Mouse (Mus musculus) neutrophil, adult 83 days (primary cell): ENCODE data around the gene Tmem151a. TPM values are rescaled to one million over a fixed set of nuclear protein-coding genes. Genes with fewer than 3 reads are reported as not detected.

ENCODE experiments used
- total RNA-seq, 2 experiments: library from RNA; stranded (reverse); gene quantifications; one replicate each; pipeline ENCODE4 v1.2.4; 2023

Gene Tmem151a
- under 1 TPM in 1 of 2 experiments, not detected in 1; 0.15 TPM for total RNA-seq

DNA sequence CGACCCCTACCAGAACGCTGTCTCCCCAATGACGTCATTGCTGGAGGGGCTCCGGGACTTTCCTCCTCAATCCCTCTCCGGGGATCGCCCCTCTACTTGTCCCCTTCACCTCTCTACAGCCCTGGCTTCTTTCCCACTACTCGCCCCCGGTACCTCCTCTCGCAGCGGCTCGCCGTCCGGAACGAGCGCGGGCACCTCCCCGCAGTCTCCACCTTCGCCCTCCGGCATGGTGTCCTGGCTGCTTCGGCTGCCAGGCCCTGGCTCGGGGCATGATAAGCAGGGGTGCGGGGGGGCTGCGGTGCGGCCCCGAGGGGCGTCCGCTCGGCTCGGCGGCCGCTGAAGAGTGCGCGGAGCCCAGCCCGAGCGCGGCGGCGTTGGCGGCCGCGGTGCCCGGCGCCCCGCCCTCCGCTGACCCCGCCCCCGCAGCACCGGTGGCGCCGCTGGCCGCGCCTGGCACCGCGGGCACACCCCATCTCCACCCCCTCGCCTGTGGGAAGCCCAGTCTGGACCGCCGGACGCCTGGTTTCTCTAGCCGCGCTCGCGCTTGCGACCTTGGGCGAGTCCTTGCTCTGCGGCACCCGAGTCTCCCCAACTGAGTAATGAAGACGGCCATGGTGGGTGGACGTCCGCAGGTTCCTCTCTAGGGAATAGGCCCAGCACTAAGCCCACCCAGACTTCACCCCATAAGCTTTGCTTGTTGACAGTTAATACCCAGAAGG, at the start of gene Tmem151a:
Gene Tmem151a (minus strand): TSS at position 387 of the 719 bp plus-strand sequence.

DNA sequence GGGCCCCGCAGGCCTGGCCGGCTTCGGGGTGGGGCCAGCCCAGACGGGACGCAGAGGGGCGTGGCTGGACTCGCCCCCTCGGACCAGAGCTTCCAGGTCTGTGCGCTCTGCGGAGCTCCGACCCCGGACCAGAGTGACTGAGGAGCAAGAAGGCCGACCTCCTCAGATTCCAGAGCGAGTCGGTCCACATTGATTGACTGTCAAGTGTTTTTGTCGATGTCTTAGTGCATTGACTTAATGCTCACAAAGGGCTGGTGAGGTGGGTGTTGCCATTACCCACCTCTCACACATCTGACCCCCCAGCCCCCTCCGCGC, 33.0 kb upstream of the Tmem151a start, which contains the start of gene Klc2:
Gene Klc2 (minus strand): TSS at position 177 of the 315 bp plus-strand sequence.

DNA sequence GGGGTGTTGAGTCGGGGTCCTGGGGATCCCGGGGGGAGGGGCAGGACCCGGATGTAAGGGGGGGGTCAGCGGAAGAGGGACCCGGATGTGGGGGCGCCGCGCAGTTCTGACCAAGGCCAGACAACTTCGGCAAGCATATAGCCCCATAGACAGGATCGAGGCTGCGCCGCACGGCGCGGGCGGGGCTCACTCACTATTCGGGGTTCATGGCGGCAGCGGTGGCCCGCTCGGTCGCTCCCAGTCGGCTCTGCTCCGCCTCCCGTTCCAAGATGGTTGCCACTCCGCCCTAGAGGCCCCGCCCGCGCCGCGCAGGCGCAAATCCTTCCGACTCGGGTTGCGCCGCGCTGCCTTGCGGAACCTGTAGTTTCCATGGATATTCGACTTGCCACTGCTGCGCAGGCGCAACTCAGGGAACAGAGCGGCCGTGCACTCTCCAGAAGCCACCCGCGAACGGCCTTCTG, 21.4 kb upstream of the Tmem151a start, which contains the start of gene Rab1b:
Gene Rab1b (minus strand): TSS at position 342 of the 461 bp plus-strand sequence.

DNA sequence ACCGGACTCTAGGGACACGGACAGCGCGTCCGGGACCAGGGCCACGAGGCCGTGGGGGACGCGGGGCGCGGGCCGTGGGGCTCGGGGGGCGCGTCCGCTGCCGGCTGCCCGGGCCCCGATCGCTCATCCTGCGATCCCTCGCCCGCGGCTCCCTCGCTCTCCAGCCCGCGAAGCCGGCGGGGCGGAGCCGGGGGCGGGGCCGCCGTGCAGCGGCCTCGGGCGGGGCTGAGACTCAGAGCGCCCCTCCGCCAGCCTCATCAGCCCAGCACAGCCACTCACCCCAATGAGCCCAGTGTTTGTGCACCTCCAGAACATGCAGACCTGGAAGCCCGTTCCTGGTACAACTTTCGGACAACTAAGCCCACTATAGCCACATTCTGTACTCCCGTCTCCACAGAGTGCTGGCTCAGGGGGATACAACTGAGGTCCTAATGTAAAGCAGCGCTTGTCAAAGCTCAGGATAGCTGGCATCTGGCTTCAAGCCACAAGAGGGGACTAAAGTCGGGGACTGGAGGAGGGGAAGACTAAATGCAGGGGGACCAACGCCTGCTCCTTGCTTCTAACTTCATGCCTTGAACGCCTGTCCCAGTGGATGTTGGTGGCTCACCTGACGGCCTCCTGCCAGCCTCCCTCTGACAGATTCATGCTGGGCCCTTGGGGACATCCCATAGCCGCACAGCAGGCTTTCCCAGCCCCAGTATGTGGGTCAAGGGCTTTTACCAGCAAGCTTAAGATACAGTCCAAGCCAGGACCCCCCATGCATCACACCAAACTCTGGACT, 13.2 kb upstream of the Tmem151a start, which contains the start of gene Cnih2:
Gene Cnih2 (minus strand): TSS at position 159 of the 781 bp plus-strand sequence.

DNA sequence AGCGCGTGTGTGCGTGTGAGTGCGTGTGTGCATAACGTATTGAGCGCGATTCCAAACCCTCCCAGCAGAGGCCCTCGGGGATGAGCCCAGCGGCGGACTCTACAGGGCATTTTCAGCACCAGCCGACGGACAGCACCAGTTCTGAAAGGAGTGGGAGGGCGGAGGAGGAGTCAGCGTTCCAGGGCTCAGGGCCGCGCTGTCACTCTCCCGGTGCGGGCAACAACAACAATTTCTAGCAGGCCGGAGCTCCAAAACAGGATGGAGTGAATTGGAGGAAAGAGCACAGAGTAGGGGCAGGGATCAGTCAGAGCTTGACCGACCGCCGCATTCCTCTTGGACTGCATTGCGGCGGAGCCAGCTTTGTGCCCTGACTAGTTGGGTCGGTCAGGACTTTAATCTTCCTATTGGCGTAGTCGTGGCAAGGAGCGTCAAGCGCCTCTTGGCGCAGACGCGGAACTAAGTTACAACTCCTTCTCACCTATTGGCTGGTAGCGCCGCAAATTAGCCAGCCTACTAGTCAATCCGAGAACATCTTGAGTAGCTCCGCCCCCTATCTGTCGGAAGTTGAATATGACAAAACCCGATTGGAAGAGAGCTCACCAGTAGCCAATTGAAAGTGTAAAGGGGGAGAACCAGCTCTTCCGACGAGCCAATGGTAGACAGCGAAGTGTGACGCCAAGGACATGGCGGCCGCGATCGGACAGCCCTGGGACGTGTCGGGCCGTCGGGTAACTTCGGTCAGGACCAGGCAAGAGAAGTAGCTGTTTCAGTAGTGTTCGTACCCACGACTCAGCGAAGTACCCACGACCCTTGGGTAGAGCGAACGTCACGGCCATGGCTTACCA, 2.8 kb upstream of the Tmem151a start, which contains the start of gene Yif1a:
Gene Yif1a (plus strand): TSS at position 655 of the 845 bp plus-strand sequence.

DNA sequence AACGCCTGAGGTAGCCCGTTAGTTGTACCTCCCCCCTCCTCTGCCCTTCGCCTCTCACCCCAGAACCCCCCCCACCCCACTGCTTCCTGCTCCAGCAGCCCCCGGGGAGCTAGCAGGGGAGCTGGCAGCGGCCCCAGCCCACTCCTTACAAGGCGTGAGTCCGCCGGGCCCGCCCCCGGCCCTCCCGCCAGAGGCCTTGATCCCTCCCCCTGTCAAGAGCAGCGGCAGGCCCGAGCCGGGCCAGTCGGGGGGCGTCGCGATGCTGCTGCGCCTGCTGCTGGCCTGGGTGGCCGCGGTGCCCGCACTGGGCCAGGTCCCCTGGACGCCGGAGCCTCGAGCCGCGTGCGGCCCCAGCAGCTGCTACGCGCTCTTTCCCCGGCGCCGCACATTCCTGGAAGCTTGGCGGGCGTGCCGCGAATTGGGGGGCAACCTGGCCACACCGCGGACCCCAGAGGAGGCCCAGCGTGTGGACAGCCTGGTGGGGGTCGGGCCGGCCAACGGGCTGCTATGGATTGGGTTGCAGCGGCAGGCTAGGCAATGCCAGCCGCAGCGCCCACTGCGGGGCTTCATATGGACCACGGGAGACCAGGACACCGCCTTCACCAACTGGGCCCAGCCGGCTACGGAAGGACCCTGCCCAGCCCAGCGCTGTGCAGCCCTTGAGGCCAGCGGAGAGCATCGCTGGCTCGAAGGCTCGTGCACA, 17.3 kb downstream of the Tmem151a start, which contains the start of gene Cd248:
Gene Cd248 (plus strand): TSS at position 212 of the 703 bp plus-strand sequence.

DNA sequence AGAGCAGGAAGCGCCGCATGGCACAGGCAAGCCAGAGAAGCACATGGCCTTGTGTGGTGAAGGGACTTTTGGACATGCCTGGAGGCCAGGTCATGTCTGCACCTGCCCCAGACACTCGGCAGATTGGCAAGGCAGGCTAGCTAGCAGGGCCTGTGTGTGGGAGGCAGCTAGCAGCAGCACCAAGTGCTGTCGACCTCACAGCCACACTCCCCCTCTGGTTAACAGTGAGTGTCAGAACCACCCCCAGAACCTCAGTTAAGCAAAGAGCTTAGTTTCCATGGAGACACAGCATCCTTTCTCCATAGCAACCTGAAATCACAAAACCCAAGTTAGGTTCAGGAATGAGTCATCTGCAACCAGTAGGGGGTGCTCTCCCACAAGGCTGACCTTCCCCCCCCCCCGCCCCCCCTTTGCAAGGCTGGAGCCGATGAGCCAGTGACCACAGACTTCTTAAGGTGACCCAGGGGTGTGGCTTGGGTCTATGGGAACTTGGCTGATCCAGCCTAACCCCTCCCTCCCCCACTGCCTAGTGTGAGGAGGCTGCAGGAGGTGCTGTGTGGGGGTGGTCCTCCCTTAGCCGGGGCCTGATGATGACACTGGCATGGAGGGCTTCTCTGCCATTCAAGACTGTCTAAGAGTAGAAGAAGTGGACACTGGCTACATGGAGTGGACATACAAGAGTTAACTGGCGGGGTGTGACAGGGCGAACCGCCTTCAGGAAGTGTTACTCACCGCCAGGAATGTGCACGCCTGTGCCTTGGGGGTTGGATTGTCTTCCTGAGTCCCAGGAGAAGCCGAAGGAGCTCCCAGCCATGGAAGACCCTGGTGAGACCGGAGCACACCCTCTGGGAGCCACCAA, 35.1 kb downstream of the Tmem151a start, which contains the start of gene Rin1:
Gene Rin1 (plus strand): TSS at position 435 of the 859 bp plus-strand sequence.

DNA sequence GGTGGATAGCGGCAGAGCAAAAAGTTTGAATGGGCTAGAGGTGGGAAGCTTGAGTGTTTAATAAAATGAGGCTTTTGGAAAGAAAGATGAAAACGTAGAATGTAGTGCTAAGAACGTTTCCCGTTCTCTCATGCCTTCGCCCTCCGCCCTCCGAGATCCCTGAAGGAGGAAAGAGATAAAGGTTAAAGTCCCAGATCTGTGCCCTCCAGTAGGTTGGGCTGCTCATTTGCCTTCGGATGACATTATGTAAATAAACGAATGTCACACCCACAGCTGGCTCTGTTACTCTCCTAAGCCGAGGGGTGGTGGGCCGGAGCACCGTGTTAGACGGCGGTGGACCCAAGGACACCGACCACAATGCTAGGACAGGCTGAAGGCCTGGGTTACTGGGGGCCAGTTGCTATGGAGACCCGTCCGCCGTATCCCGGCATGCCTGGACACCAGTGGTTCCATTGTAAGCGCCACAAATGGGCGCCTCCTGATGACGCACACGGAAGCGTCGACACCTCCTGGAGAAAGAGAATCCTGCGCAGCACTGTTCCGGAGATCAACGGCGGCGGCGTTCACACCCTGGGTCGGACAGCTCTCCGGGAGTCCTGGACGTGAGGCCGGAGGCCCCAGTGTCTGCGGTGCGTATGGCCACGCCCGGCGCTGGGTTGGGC, 44.3 kb downstream of the Tmem151a start, which contains the start of gene Brms1:
Gene Brms1 (plus strand): TSS at position 493 of the 662 bp plus-strand sequence.

DNA sequence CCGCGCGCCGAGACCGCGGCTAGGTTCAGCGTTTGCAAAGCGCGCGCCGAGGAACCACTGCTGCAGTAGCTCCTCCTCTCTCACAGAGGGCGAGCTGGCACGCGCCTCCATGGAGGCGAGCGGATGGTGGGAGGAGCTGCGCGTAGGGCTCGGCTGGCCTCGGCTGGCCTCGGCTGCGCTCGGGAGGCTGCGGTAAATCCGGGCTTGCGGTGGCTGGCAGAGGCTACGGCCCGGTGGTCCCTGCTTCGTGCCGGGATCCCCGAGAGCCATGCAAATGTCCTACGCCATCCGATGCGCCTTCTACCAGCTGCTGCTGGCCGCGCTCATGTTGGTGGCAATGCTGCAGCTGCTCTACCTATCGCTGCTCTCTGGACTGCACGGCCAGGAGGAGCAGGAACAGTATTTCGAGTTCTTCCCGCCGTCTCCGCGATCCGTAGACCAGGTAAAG, 46.6 kb downstream of the Tmem151a start, which contains the start of the genes B4gat1 and AC124502.3:
Gene B4gat1 (plus strand): TSS at position 118 of the 448 bp plus-strand sequence.
Gene AC124502.3 (plus strand): TSS at position 183 of the 448 bp plus-strand sequence.

DNA sequence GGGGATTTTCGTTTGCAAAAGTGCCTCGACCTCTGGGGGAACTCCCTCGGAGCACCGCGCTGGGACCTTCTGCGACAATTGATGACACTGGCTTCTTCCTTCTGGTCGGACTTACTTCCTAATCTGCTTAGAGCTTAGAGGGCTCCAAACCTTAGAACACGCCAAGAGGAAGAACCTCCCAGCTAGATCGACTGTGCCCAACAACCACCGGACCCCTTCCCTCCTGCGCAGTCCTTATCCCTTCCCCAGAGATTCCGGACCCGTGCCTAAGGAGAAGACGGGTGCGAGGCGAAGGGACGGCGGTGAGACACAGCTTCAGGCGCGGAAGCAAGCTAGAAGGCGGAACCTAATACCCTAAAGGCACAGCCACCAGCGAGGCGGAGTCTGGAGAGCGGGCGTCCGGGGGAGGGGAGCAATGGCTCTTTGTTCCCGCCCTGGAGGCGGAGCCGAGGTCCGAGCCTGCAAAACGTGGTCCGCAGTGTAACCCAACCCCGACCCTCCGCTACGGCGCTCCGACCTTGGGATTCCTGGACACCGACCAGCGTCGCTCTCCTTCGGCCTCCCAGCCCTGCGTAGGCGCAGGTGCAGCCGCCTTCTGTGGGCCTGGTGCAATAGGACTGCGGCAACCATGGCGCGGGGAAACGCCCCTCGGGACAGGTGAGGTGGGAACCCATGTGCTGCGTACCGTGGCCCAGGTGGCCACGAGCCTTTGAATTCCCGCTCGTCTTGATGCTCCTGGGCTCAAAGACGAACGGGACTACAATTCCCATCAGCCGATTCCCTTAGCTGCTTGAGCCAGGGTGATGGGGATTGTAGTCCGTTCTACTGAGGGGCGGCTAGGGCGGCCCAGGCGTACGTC, 61.5 kb downstream of the Tmem151a start, which contains the start of gene Slc29a2:
Gene Slc29a2 (plus strand): TSS at position 240 of the 859 bp plus-strand sequence.

Other genes with a start within 250 kb of the Tmem151a start
- 10 to 100 TPM; 14.6 to 15.8 TPM for gene Ccs, start 246.2 kb downstream of the Tmem151a start, total RNA-seq
- not detected for gene Ccdc87, start 246.2 kb downstream of the Tmem151a start, total RNA-seq
- 1 to 10 TPM; 1.8 to 5.3 TPM for gene Ctsf, start 230.4 kb downstream of the Tmem151a start, total RNA-seq
- under 1 TPM; 0.75 TPM for gene Actn3, start 207.6 kb downstream of the Tmem151a start, total RNA-seq
- 1 to 10 TPM; 6.6 to 7.5 TPM for gene Zdhhc24, start 206.9 kb downstream of the Tmem151a start, total RNA-seq
- 1 to 10 TPM in 1 of 2 experiments, under 1 TPM in 1; 0.99 to 1.5 TPM for gene Bbs1, start 178.9 kb downstream of the Tmem151a start, total RNA-seq
- 10 to 100 TPM; 48.8 to 53.1 TPM for gene Dpp3, start 157.2 kb downstream of the Tmem151a start, total RNA-seq
- under 1 TPM in 1 of 2 experiments, not detected in 1; 0.15 TPM for gene Peli3, start 142.4 kb downstream of the Tmem151a start, total RNA-seq
- 10 to 100 TPM; 10.8 to 17.3 TPM for gene Mrpl11, start 123.4 kb downstream of the Tmem151a start, total RNA-seq
- gene Npas4, start 95.2 kb downstream of the Tmem151a start, total RNA-seq: under 1 TPM in 1 of 2 experiments, not detected in 1; 0.13 TPM
- gene Slc29a2, start 61.7 kb downstream of the Tmem151a start, total RNA-seq: 1 to 10 TPM in 1 of 2 experiments, under 1 TPM in 1; 0.75 to 1.1 TPM
- 1 to 10 TPM; 5.2 to 5.8 TPM for gene B4gat1, start 46.7 kb downstream of the Tmem151a start, total RNA-seq
- gene AC124502.3, start 46.6 kb downstream of the Tmem151a start, total RNA-seq: 1 to 10 TPM in 1 of 2 experiments, not detected in 1; 1.1 TPM
- 10 to 100 TPM; 28.7 to 34.4 TPM for gene Brms1, start 44.2 kb downstream of the Tmem151a start, total RNA-seq
- gene Rin1, start 35.0 kb downstream of the Tmem151a start, total RNA-seq: under 1 TPM; 0.66 to 0.97 TPM
- under 1 TPM; 0.13 to 0.15 TPM for gene Cd248, start 17.5 kb downstream of the Tmem151a start, total RNA-seq
- gene Yif1a, start 3.0 kb upstream of the Tmem151a start, total RNA-seq: 10 to 100 TPM; 12.3 to 13.7 TPM
- 1 to 10 TPM in 1 of 2 experiments, under 1 TPM in 1; 0.51 to 1.2 TPM for gene Cnih2, start 13.0 kb upstream of the Tmem151a start, total RNA-seq
- gene Rab1b, start 21.5 kb upstream of the Tmem151a start, total RNA-seq: 100 to 1,000 TPM; 129 to 130 TPM
- gene Klc2, start 33.0 kb upstream of the Tmem151a start, total RNA-seq: 10 to 100 TPM; 10.2 to 11.9 TPM
- gene Pacs1, start 187.6 kb upstream of the Tmem151a start, total RNA-seq: 100 to 1,000 TPM in 1 of 2 experiments, 10 to 100 TPM in 1; 91.2 to 101 TPM
- 100 to 1,000 TPM; 203 to 204 TPM for gene Sf3b2, start 209.9 kb upstream of the Tmem151a start, total RNA-seq
- not detected for gene Gal3st3, start 212.8 kb upstream of the Tmem151a start, total RNA-seq